Mouse (Mus musculus): Measurements from ENCODE around the gene H2afv.

Gene H2afv

DNA sequence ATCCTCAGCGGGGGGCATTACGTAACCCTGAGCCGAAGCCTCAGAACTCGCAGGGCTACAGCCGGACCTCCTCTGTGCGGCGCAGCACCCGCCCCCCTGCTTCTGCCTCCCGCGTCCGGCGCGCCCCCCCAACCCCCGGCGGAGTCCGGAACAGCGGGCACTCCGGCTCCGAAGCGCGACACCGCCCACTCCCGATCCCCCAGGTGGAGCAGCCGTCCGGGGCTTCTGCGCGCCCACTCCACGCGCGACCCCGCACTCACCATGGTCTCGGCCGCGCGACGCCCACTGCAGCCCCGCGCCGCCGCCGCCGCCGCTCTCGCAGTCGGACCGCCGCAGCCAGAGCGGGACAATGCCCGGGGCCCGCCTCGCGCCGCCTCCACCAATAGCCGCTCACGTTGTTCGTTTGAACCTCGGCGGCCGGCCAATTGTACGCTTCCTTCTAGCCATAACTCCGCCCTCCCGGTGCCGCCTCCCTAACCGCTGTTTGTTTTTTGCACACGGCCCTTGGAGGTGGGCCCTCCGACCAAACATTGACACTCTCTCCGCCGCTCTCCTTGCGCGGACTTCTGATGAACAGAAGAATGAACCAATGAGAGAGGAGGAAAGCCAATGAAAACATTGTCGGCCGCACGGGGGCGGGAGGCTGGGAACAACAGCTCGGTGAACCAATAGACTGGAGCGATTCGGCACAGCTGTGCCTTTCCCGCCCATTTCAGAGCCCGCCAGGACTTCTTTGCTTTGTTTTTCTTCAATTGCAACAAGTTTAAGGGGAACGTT is at the start of gene H2afv:
H2afv (minus strand) TSS at position 367 of the 777 bp plus-strand sequence.
- peak; percentile 100 for DNase-seq (ENCODE audit: inconsistent ontology term)

DNA sequence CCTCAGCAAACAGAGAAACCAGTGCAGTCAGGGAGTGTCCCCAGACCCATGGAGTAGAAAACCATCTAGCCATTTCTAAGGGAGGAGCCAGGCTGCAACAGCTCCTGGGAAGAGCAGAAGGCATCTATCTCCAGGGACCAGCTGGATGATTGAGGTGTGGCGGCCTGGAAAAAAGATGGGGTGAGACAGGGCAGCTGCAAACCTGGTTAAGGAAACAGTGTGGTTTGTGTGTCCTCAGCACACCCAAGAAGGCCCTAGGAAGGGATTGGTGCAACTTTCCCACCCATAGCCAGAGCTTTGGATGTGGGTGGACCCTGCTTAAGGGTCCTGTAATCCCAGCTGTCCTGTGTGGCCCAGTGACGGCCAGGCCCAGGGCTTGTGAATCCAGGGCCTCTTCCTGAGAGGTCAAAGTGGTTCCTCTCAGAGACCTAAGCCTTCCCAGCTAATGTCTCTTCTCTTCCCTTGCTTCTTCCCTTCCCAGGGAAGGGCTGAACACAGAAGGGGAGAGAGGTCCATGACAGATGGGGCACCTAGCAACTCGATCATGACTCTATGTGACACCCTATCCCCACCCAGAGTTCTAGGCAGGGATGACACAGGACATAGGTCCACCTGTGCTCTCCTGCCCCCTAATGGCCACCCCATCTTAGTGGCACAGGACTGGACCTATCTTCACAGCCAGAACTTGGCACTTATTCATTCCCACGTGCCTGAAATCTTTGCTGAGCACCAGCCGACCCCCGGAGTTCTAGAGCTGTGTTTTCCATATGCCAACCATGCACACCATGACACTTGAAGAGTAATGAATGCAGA is 45.7 kb upstream of the H2afv start:
- DNase-seq (ENCODE audit: inconsistent ontology term), result no peak

DNA sequence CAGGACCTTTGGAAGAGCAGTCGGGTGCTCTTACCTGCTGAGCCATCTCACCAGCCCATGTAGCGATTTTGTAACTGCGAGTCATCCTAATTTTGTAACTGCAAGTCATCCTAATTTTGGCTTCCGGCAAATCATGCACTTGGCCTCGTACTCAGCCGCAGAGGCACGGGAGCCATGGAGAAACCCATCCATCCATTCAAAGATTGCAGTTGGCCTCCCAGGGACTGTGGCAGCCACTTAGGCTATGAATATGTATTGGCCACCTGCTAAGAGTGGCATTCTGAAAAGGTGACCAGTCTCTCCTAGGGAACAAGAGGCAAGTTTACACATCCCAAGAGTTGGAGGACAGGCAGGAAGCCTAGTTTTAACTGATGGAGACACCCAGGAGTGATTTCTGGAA is 45.0 kb upstream of the H2afv start:
- DNase-seq (ENCODE audit: inconsistent ontology term), result no peak

DNA sequence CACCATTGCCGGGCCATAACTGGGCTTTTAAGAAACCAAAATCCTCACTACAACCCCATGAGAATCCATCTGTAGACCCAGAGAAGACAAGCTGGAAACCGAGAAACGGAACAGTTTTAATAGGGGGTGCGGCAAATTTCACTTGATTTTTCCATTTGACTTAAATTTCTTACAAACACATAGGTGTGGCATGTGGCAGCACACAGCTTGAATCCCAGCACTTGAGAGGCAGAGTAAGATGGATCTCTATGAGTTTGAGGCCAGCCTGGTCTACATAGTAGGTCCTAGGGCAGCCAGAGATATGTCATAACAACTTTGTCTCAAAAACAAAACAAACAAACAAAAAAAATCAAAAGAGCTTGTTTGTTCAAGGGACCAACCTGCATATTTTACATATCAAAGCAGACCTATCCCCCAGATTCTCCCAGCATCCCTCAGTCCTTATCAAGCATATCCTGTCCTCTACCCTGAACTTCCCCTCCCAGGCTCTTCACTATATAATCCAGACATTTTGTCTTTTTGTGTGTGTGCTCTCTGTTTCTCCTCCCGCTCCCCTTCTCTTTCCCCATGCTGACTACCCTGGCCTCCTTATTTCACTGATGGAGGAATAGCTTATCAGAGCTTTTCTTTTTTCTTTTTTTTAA is 43.9 kb upstream of the H2afv start:
- no peak for DNase-seq (ENCODE audit: inconsistent ontology term)

DNA sequence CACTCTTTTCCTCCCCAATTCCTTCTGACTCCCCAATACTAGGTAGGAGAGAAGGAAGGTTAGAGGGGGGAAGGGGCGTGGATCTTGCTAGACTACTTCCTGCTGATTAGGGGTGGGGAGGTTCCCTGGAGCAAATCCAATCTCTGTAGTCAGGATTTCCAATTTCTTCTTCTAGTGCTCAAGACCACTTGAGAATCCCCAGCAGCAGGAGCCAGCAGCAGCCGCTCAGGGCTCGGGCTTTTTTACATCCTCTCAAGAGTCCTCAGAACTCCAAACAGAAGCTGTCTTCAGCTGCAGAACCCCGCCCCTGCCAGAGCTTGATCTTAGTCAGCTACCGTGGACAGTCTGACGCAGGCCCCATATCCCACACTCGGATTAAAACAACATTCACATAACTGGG is 43.3 kb upstream of the H2afv start:
- DNase-seq (ENCODE audit: inconsistent ontology term), result no peak

DNA sequence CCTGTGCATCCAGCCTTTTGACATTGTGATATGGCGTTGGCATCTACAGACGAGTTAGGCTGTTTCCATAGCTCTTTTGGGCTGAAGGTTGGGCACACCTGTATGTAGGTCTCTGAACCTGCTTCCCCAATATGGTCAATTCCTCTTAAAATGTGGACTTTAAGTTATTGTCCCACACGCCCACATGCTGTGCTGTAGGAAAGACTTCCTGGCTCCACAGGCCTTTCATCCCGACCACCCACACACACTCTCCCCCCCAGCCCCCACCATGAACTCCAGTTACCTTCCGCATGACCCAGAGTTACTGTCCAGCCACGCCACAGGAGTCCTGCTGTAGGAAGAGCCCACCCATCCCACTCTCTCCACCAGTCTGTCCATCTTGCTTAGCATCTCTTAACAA is 42.7 kb upstream of the H2afv start:
- DNase-seq (ENCODE audit: inconsistent ontology term), result no peak

DNA sequence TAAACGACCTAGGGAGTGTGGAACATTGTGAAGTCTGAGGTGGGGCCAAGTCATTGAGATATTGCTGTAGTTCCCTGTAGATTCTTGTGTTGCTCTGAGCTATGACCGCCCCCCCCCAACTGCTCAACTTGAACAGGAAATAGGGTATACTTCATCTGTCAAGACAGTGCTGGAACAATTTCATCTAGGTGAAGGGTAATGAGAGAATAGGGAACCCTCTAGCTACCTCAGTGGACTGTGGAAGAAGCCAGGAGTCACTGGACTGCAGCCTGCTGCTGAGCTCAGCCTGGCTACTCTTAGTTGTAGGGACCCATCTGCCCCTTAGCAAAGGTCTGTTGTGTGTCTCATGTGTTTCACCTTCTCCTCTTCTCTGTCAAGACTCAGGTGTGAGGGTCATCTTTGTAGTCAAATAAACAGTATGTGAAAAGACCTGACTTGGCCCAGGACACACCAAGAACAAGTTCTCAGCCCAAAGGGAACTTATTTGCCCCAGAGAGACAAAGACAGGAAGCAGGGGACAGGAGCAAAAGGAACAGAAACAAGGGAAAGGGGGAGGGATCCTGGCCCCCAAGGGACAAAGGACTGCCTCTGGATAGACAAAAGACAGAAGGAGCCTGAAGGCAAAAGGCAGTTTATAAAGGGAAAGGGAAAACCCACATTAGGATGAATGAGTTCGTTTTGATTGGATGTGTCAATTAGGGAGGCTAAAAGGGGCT is 40.2 kb upstream of the H2afv start:
- no peak for DNase-seq (ENCODE audit: inconsistent ontology term)

DNA sequence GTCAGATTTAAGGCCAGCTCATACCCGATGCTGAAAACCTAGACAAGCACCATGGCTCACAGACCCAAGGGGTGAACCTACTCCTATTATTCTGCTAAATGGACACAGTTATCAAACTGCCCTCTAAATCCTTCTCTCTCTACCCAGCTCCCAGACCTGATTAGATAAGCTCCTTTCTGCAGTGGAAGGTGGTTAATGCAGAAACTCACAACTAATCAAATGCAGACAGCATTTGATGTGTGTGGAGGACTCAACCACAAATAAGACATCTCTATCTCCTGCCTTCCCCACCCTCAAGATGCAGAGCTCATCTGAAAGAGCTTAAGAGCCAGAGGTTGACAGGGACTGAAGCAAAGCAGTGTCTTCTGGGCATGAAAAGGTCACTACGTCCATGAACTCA is 38.9 kb upstream of the H2afv start:
- DNase-seq (ENCODE audit: inconsistent ontology term), result no peak

DNA sequence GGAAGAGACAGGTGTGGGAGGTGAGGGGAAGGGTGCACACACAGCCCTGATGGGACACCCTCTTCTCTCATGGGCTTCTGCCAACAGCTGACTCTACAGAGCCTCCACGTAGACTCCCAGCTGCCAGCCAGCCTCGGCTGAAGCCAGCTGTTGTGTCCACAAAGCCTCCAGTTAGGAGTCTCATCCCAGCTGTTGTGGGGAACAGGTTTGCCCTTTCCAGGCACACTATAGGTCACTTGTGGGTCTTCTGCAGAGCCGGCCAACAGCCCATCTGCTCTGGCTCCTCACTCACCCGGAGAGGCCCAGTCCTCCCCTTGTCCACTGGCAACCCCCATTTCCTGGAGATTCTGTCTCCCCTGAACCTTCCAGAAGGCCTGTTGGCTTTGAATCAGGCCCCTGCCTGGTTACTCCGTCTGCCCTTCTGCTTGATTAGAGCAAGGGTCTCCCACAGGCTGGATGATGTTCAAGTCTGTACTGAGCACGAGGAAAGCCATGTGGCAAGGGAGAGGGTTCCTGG is 37.5 kb upstream of the H2afv start:
- DNase-seq (ENCODE audit: inconsistent ontology term), result no peak

DNA sequence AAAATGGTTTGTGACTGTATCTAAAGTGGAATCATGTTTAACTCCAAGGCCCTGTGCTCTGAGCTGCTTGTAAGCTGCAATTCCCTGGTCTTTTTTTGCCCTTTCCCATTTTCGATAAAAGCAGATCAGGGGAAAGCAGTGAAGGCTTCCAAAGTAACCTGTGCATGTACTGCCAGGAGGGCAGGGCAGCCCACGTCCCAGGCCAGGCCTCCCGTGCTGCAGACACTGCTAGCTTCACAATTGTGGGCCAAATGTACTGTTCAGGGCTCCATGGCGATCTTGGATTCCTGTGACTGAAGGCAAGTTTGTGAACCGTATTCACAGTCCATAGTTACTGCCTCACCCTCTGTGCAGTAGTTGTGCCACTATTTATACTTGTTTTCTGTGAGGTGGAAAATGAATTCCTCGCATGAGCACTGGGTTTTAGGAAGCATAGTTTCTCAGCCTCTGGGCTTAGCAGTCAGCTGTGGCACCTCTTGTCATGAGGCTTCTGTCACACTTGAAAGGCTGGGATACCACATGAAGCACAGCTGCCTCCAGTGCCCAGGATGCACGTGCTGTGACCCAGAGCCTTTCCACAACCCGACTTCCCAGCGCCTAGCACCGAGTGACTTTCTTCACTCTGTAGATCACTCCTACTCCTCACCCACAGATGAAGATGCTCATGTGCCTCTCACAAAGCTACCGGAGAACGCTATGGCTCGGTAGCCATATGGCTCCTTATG is 36.6 kb upstream of the H2afv start:
- DNase-seq (ENCODE audit: inconsistent ontology term), result no peak

DNA sequence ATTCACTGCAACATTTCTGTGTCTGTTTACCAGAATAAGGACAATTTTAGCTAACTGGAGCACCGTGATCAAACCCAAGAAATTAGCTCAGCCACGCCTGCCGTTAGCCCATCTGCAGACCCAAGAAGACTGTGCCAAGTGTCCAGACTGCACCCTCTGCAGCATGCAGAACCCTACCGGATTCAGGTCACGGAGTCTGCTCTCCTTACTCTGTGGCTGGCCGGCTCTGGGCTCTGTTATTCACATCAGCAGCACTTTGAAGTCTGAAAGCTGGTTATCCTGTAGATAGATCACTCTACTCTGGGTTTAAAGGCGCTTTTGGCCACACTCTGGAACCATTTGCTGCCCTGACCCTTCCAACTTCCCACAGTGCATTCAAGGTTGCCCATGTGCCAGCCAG is 35.9 kb upstream of the H2afv start:
- DNase-seq (ENCODE audit: inconsistent ontology term), result no peak

DNA sequence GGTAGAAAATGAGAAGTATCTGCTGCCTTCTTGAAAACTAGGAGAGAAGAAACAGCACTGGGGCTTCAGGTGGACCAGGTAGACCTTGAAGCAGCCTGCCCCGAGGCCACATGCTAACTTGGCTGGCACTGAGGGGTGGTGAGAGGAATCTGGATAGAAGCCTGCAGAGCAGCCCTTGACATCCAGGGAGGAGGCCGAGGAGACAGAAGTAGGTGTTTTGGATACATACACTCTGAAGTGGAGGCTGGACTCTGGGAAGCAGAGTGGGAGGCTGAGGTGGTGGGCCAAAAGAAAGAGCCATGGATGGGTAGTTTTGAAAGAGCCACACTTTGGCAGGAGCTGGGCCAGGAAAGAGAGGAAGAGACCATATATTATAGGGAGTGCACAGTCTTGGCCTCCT is 35.0 kb upstream of the H2afv start:
- DNase-seq (ENCODE audit: inconsistent ontology term), result no peak

DNA sequence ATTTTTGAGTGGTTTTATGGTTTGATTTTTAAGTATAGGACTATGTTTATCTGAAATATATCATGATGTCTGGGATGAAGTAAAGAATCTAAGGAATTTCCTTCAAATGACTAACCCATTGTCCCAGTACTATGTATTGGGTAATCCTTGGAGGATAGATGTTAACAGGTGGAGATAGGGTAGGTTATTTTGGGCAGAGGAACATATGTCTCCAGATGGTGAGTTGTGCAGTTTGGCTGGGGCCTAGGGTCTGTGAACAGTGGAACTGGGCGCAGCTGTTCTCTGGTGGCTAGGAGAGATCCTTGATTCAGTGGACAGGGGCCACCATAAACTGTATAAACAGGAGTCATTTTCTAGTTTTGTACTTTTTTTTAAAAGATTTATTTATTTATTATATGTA is 33.1 kb upstream of the H2afv start:
- DNase-seq (ENCODE audit: inconsistent ontology term), result no peak

DNA sequence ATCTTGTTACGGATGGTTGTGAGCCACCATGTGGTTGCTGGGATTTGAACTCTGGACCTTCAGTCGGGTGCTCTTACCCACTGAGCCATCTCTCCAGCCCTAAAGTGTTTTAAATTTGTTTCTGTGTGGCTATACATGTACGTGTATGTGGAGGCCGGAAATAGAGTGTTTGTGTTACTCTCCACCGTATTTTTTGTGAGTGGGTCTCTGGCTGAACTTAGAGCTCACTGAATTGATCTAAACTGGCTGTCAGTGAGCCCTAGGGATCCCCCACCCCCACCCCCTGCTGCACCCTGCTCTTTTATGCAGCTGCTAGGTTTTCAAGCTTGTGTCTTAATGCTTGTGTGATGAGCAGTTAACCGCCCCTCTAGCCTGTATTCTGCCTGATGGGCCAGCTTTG is 32.6 kb upstream of the H2afv start:
- no peak for DNase-seq (ENCODE audit: inconsistent ontology term)

DNA sequence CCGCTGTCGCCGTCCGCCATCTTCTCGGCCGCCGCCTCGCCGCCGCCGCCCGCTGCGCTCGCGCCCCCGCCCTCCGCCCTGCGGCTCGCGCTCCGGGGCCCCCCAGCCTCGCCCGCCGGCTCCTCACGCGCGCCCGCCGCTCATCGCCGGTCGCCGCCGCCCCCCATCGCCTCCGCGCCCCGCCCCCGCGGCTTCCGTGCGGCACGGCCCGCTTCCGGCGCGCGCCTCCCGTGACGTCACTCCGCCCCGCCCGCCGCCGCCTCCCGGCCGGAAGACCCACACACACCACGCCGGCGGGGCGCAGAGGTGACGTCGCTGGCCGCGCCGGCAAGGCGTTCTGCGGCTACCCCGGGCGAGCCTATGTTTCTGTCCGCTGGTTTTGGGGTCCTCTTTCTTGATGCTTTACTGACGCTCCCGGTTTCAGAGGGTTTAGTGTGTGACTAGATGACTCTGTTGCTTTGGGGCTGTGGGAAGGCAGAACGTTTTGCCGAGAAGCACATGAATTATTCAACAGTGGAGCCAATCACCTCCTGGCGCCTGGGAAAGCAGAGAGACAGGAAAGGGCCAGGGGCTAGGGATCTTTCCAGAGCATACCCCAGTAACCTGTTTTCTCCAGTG is 31.7 kb upstream of the H2afv start, which contains the start of gene Purb:
Purb (minus strand) TSS at position 51 of the 618 bp plus-strand sequence.
- peak; percentile 94 for DNase-seq (ENCODE audit: inconsistent ontology term)

DNA sequence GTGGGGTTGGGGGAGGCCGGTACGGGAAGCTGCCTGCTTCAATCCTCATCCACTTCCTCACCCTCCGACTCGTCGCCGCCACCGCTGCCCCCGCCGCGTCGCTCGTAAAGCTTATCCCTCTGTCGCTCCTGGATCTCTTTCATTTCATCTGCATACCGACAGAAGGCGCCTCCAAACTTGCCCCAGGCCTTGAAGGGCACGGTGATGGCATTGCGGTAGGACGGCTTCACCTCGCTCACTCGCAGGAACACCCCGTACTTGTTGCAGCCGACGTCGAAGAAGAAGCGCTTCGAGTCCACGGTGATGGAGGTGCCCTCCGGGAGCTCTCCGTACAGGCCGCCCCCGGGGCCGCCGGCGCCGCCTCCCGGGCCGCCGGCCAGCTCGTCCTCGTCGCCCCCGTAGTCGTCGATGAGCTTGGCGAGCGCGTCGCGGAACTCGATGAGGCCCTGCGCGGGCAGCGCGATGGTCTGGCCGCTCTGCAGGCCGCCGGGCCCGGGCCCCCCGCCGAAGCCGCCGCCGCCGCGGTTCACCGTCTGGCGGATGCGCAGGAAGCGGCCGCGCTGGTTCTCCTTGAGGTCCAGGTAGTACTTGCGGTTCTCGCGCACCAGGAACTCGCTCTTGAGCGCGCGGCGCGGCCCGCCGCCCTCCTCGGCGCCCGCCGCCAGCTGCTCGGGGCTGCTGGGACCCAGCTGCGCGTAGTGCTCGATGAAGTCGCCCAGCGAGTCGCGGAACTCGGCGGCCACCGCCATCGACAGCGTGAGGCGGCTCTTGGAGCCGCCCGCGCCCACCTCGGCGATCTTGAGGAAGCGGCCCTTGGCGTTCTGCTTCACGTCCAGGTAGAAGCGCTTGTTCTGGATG is 30.9 kb upstream of the H2afv start:
- DNase-seq (ENCODE audit: inconsistent ontology term), result peak; percentile 71

DNA sequence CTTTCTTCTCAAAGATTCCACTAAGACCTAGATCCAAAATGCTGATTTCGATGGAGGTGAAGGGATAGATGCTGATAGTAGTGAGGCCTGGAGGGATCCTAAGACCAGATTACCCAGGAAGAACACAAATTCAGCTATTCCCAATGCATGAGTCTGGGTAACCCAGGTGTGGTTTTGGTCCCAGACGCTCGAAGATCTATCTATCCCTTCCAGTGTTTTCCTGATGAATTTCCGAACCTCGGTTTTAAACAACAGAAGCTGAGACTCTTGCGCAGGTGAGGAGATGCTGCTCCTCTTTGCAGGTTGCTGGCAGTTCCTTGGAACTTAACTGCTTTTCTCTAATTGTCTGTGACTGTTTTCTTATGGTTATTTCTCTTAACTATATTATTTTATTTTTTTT is 30.1 kb upstream of the H2afv start:
- no peak for DNase-seq (ENCODE audit: inconsistent ontology term)

DNA sequence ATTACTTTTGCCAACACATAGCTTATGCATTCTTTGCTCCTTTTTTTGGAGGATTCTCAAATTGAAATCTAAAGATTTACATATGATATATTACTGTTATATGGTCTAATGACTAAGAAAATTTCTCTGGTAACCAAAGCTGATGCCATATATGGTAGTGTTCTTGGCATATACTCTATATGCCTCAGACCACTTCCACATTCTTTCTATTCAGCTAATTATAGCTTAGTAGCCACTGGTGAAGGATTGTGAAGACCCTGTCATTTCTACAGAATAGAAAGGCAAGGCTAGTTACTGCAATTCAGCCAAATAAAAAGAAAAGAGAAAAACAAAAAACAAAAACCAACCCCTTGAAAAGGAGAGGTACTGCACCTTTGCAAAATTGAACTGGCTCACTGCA is 27.8 kb upstream of the H2afv start:
- peak; percentile 36 for DNase-seq (ENCODE audit: inconsistent ontology term)

DNA sequence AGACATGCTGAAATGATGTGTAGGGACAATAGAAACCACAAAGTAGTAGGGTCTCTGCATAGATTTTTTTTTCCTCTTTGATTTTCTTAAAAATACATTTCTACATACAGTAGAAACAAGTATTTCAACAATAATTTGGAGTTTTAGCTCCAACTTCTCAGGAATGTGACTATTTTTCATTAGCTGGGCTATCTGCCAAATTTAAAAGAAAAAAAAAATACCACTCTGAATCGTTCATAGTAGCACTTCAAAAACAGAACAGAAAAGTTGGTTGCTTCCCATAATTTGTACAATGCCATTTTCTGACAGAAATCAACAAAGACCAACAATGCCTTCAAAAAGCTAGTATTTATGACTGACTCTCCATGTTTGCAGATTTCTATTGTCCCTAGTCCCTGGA is 27.2 kb upstream of the H2afv start:
- DNase-seq (ENCODE audit: inconsistent ontology term), result peak; percentile 26

DNA sequence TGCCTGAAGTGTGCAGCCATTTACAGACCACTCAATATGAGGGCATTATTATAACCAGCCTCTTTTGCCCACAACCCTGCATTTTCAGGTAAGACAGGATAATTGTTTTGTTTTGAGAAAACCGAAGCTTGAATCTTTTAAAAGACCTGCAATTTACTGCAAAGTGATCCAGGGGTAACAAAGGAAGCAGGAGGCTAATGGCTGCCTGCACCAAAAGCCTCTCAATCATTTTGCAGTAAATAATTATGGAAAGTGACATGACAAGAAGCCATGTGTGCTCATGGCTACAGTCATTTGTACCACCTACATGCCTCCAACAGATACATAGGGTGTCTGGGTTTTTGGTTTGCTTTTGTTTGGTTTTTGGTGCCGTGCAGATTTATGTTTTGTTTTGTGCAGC is 26.8 kb upstream of the H2afv start:
- no peak for DNase-seq (ENCODE audit: inconsistent ontology term)

All from Muller cell, postnatal 12 days (primary cell).